Mouse (Mus musculus): ENCODE data around the gene Tmem123. TPM values are rescaled to one million over a fixed set of nuclear protein-coding genes. Genes with fewer than 3 reads are reported as not detected.

Gene Tmem123
- polyA plus RNA-seq, 1 experiment from 2014 or later, result 125 TPM

DNA sequence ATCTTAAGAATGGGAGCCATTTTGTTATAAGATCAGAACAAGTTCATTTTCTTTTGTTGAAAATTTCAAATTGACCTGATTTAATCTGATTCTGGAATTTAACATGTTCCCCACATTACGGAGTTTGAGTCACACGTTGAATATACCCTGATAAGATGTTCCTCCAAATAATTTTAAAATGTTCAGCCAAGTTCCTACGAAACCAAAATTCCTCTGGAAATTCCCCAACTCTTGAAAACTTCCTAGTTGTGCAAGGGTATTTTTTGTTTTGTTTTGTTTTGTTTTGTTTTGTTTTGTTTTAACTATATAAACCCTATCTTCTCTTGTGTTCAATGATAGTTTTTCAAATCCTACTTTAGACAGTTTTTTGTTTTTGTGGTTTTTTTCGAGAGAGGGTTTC is 64.9 kb downstream of the Tmem123 start:
- Histone ChIP-seq H3K27me3 (no peaks in the 10 kb centered on the region), H3K36me3 (peaks cover 18% of the 10 kb centered on the region), H3K9me3 (replicated peaks) (no peaks in the 10 kb centered on the region), H3K4me3 (replicated peaks) (no peak overlapping the region), H3K4me2 (replicated peaks) (no peak overlapping the region), H3K27ac (replicated peaks) (no peak overlapping the region), H3K9ac (no peak overlapping the region), H3K4me1 (peaks cover 13% of the 10 kb centered on the region)
- ATAC-seq (ENCODE audit: insufficient number of reproducible peaks, low FRiP score, low TSS enrichment, low read depth), result no peak
- 88% methylated on average over 4 of the region's 4 CpGs for WGBS

DNA sequence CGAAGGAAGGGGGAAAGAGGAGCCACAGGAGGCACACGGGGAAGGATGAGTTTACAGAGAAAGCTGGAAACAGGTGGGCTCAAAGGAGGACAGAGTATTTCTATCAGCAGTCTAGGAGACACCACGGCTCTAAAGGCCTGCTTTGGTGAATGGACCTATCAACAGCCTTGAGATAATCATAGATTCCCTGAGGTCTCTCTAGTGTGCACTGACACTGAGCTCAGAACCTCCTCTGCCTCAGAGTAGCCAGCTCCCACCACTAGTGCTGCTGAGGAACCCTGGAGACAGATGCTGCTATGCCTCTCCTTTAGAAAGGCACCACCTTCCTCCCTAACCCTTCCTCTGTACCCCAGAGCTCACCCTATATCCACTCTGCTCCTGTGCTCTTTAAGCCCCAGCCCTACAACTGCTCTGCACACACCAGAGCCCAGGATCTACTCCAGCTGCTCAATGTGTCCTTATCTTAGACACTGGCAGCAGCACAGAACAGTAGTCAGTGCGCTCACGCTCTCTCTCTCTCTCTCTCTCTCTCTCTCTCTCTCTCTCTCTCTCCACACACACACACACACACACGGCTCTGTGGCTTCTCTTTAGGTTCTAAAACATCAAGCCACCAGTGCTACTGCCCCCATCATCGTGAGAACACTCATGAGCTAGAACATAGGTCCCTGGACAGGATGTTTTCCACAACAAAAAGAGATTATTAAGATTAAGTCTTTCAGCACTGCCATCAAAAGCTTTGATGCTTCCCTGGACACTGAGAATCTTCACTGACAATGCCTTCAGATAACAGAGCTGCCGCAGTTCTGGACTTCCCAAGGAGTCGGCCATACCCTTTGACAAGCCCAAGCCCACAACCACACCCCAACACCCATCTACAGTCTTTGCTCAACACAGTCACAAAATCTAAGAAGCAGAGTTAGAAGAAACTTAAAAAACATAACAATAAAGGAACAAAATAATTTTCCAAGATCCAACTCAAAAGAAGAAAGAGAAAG is 66.0 kb downstream of the Tmem123 start:
- H3K27me3 ChIP-seq, result no peaks in the 10 kb centered on the region
- H3K4me1 ChIP-seq, result peaks cover 19% of the 10 kb centered on the region
- H3K4me3 ChIP-seq (replicated peaks), result no peak overlapping the region
- H3K27ac ChIP-seq (replicated peaks), result no peak overlapping the region
- no peak for ATAC-seq (ENCODE audit: insufficient number of reproducible peaks, low FRiP score, low TSS enrichment, low read depth)
- WGBS, result 80% methylated on average over 9 of the region's 9 CpGs
- H3K9me3 ChIP-seq (replicated peaks), result no peaks in the 10 kb centered on the region
- H3K4me2 ChIP-seq (replicated peaks), result no peak overlapping the region
- H3K9ac ChIP-seq, result no peak overlapping the region
- H3K36me3 ChIP-seq, result peaks cover 20% of the 10 kb centered on the region

DNA sequence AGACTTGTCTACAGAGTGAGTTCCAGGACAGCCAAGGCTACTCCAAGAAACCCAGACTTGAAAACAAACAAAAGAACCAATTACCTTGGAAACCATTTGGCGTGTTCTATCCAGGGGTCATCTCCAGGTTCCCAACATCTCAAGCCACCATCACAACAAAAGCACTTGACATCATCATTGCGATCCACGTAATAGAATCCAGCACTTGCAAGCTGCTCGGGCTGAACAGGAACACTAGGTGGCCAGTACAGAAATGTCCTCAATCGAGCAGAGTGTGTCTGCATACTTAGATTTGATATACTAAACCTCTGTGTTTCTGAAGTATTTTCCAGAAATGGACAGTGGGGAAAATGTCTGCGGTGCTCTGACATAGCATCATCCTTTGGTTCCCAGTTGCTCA is 69.6 kb downstream of the Tmem123 start:
- H3K27ac ChIP-seq (replicated peaks), result no peak overlapping the region
- no peaks in the 10 kb centered on the region for H3K9me3 ChIP-seq (replicated peaks)
- H3K4me2 ChIP-seq (replicated peaks), result peak overlapping the region; percentile 32; the same call in 1 of the 2 replicates
- ATAC-seq (ENCODE audit: insufficient number of reproducible peaks, low FRiP score, low TSS enrichment, low read depth), result no peak
- no peaks in the 10 kb centered on the region for H3K27me3 ChIP-seq
- no peak overlapping the region for H3K4me3 ChIP-seq (replicated peaks)
- WGBS, result 87% methylated on average over 6 of the region's 6 CpGs
- peaks cover 12% of the 10 kb centered on the region for H3K36me3 ChIP-seq
- H3K4me1 ChIP-seq, result peaks cover 19% of the 10 kb centered on the region
- no peak overlapping the region for H3K9ac ChIP-seq

DNA sequence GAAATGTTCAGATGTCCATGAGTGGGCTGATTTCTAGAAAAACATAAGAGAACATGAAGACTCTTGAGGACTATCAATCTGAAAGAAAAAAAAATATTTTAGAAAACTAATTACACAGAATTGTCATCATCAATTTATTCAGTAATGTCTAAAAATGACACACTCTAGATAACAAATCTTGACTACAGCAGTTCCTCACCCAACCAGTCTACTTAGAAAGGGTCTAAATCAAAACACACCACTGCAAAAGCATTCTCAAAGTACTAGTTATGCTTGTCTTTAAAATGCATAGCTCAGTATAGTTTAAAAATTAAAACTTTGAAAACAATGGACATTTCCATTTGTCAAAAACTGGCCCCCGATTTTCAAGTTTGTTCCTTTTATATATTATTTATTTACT is 71.5 kb downstream of the Tmem123 start:
- H3K27me3 ChIP-seq, result no peaks in the 10 kb centered on the region
- H3K9ac ChIP-seq, result no peak overlapping the region
- H3K4me1 ChIP-seq, result peaks cover 12% of the 10 kb centered on the region
- H3K4me2 ChIP-seq (replicated peaks), result no peak overlapping the region
- H3K27ac ChIP-seq (replicated peaks), result no peak overlapping the region
- no peaks in the 10 kb centered on the region for H3K9me3 ChIP-seq (replicated peaks)
- no peak overlapping the region for H3K4me3 ChIP-seq (replicated peaks)
- ATAC-seq (ENCODE audit: insufficient number of reproducible peaks, low FRiP score, low TSS enrichment, low read depth), result no peak
- WGBS, result 87% methylated on average over 1 of the region's 1 CpGs
- H3K36me3 ChIP-seq, result peaks cover 12% of the 10 kb centered on the region

DNA sequence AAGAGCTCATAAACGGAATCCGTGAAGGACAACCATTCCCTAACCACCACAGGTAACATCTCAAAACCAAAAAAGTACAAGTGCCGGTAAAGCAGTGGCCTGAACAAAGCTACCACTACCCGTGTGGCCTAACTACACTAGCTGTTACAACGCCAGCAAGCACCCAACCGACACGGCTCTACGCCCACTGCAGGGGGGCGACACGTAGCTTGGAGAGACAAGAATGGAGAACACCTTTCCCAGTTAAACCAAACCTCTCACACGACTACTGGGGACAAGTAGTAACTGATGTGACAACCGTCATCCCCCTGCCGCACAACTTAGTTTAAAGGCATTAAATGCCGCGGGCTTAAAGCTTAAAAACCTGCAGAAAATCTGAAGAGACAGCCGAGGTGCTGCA is 72.5 kb downstream of the Tmem123 start:
- H3K4me2 ChIP-seq (replicated peaks), result peak overlapping the region; percentile 57
- no peaks in the 10 kb centered on the region for H3K27me3 ChIP-seq
- under 1% methylated on average over 16 of the region's 16 CpGs for WGBS
- peaks cover 12% of the 10 kb centered on the region for H3K4me1 ChIP-seq
- H3K27ac ChIP-seq (replicated peaks), result peak overlapping the region; percentile 98
- peaks cover 12% of the 10 kb centered on the region for H3K36me3 ChIP-seq
- H3K4me3 ChIP-seq (replicated peaks), result peak overlapping the region; percentile 72
- peak overlapping the region; percentile 89 for H3K9ac ChIP-seq
- H3K9me3 ChIP-seq (replicated peaks), result no peaks in the 10 kb centered on the region
- ATAC-seq (ENCODE audit: insufficient number of reproducible peaks, low FRiP score, low TSS enrichment, low read depth), result no peak

DNA sequence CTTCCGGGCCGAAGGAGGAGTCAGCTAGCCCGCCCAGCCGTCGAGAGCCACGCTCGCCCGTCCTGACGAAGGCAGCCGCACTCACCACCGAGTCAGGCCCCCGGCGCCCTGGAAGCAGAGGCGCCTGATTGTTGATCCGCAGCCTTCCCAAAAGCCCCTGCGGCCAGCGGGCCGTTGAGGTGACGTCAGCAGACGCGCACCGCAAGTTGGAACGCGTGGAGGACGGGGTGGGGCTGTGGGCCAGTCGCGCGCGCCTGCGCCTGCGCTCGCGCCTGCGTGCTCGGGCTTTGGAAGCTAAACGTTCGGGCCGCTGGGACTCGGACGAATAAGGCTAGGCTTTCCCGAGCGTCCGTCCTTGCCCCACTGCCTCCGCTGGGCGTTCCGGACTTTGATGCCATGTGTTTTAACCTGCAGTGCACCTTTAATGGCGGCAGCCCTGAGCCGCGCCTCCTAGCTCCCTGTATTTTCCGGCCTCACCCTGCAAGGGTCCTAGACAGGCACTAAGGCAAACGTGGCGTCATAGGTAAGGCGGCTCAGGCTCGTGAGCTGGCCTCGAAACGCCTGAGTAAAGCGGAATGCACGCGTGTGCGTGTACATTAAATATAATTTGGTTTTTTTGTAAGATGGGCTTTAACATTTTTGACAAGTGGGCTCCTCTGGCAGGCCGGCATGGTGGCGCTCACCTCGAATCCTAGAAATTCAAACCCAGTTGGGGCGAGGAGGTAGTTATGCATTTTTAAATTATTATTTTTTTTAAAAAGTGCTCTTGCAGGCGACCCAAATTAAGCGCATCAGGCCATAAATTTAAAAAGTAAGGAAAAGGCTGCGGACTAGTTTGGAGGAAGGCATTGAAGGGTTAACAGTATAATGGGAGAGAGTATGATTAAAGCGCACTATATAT is 73.3 kb downstream of the Tmem123 start, which contains the start of gene Birc2:
Birc2 (minus strand) TSS at position 160 of the 901 bp plus-strand sequence.
- Histone ChIP-seq H3K36me3 (peaks cover 12% of the 10 kb centered on the region), H3K9me3 (replicated peaks) (no peaks in the 10 kb centered on the region), H3K4me2 (replicated peaks) (peak within 1 kb of the TSS; percentile 57), H3K4me1 (peaks cover 12% of the 10 kb centered on the region), H3K4me3 (replicated peaks) (peak within 1 kb of the TSS; percentile 72), H3K27me3 (no peaks in the 10 kb centered on the region), H3K9ac (peak within 1 kb of the TSS; percentile 89), H3K27ac (replicated peaks) (peak within 1 kb of the TSS; percentile 98)
- peak; percentile 97 for ATAC-seq (ENCODE audit: insufficient number of reproducible peaks, low FRiP score, low TSS enrichment, low read depth)
- WGBS, result under 1% methylated on average over 68 of the region's 68 CpGs

DNA sequence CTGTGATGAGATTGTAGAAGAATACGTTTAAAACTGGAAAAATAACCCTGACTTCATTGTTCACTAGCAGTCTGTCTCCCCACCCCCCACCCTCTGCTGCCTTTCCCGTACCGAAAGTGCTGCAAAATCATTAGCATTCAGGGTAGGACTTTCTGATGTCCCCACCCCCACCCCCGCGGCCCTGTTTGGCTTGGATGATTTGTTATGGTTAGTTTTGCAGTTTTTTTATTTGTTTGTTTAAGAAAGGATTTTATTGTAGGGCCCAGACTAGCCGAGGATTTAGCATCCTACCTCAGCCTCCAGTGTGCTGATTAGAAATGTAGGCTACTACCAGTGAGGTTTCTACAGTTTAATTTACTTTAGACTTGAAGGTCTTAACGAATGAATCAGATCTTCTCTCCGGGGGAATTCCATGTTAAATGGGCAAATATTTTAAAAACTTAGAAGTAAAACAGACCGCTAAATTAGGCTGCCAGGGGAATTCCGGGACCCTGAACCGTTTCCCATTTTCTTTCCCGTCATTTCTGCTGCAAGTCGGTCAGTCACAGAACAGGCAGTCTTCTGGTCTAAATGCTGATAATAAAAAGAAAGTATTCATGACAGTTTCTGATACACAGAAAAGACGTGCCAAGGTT is 74.1 kb downstream of the Tmem123 start:
- Histone ChIP-seq H3K4me2 (replicated peaks) (peak overlapping the region; percentile 57), H3K4me1 (peaks cover 12% of the 10 kb centered on the region), H3K27ac (replicated peaks) (peak overlapping the region; percentile 98), H3K9ac (peak overlapping the region; percentile 89), H3K4me3 (replicated peaks) (peak overlapping the region; percentile 72), H3K9me3 (replicated peaks) (no peaks in the 10 kb centered on the region), H3K27me3 (no peaks in the 10 kb centered on the region), H3K36me3 (peaks cover 12% of the 10 kb centered on the region)
- ATAC-seq (ENCODE audit: insufficient number of reproducible peaks, low FRiP score, low TSS enrichment, low read depth), result no peak
- WGBS, result 7% methylated on average over 14 of the region's 14 CpGs

DNA sequence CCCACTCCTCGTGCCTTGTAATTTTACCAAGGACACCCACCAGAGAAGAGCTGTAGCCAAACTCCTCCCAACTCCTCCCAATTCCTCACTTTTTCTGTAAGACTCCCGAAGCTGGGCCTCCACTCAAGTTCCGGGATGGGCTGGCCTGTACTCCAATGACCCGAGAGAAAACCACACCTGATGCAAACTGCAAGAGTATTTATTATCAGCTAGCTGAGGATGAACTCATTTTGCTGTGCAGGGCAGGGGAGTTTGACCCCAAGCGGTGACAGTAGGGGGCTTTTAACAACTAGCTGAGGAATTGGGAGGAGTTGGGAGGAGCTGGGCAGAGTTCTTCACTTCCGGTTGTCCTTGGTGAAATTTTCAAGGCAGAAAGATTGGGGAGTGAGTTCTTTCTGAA is 77.4 kb downstream of the Tmem123 start:
- no peaks in the 10 kb centered on the region for H3K36me3 ChIP-seq
- ATAC-seq (ENCODE audit: insufficient number of reproducible peaks, low FRiP score, low TSS enrichment, low read depth), result no peak
- H3K9ac ChIP-seq, result no peak overlapping the region
- WGBS, result 68% methylated on average over 6 of the region's 6 CpGs
- H3K4me3 ChIP-seq (replicated peaks), result no peak overlapping the region
- H3K27ac ChIP-seq (replicated peaks), result no peak overlapping the region
- H3K4me2 ChIP-seq (replicated peaks), result no peak overlapping the region
- H3K27me3 ChIP-seq, result no peaks in the 10 kb centered on the region
- H3K4me1 ChIP-seq, result no peaks in the 10 kb centered on the region
- H3K9me3 ChIP-seq (replicated peaks), result no peaks in the 10 kb centered on the region

Small RNAs within 50 kb of the gene (microRNA-seq; reads per million reads assigned to microRNA genes)
- 3.1 reads per million, percentile 14 among the genes with 10 or more reads in this experiment for gene Mir5618 (ENCODE audit: borderline number of aligned reads)

Other genes with a start within 250 kb of the Tmem123 start
- 1.0 and 1.2 TPM in 2 replicates for gene Mmp8, start 205.6 kb upstream of the Tmem123 start, polyA plus RNA-seq (2015; fragmentation: Nextera tagmentation; extraction: Ambion mirVana)
- 0.33 TPM in 1 of 2 replicates, not detected in the other for gene Mmp27, start 192.6 kb upstream of the Tmem123 start, polyA plus RNA-seq (2015; fragmentation: Nextera tagmentation; extraction: Ambion mirVana)
- not detected in 2 replicates for gene Mmp20, start 135.8 kb upstream of the Tmem123 start, polyA plus RNA-seq (2015; fragmentation: Nextera tagmentation; extraction: Ambion mirVana)
- 0.16 TPM in 1 of 2 replicates, not detected in the other for gene Mmp7, start 72.0 kb upstream of the Tmem123 start, polyA plus RNA-seq (2015; fragmentation: Nextera tagmentation; extraction: Ambion mirVana)
- 38.4 and 40.2 TPM in 2 replicates for gene Birc2, start 73.0 kb downstream of the Tmem123 start, polyA plus RNA-seq (2015; fragmentation: Nextera tagmentation; extraction: Ambion mirVana)
- 15.2 and 17.0 TPM in 2 replicates for gene Birc3, start 109.1 kb downstream of the Tmem123 start, polyA plus RNA-seq (2015; fragmentation: Nextera tagmentation; extraction: Ambion mirVana)
- 49.0 and 49.2 TPM in 2 replicates for gene Yap1, start 240.6 kb downstream of the Tmem123 start, polyA plus RNA-seq (2015; fragmentation: Nextera tagmentation; extraction: Ambion mirVana)

Measured in embryonic facial prominence, embryonic 15.5 days (tissue).